Mouse (Mus musculus) brown adipose tissue, adult 24 weeks (tissue): Measurements from ENCODE around the gene Gpa33. TPM values are rescaled to one million over a fixed set of nuclear protein-coding genes. Genes with fewer than 3 reads are reported as not detected.

Source experiments
- polyA plus RNA-seq: library from polyadenylated mRNA; stranded (reverse); fragments of >200 nt; gene quantifications from 2 replicates; pipeline ENCODE4 v1.2.4, GENCODE M21; 2012; ENCODE audit not compliant: missing spikeins, insufficient read depth, insufficient read length

Gene Gpa33
- polyA plus RNA-seq, 1 experiment, result not detected

Other genes with a start within 250 kb of the Gpa33 start
- gene Pou2f1, start 127.6 kb upstream of the Gpa33 start, polyA plus RNA-seq, result 3.7 and 4.0 TPM in 2 replicates
- gene Dusp27, start 2.3 kb upstream of the Gpa33 start, polyA plus RNA-seq, result 0.44 and 0.92 TPM in 2 replicates
- gene Mael, start 108.5 kb downstream of the Gpa33 start, polyA plus RNA-seq, result not detected in 2 replicates
- 0.54 and 2.0 TPM in 2 replicates for gene Ildr2, start 123.9 kb downstream of the Gpa33 start, polyA plus RNA-seq
- gene Tada1, start 248.9 kb downstream of the Gpa33 start, polyA plus RNA-seq, result 6.7 and 8.6 TPM in 2 replicates